Mouse (Mus musculus): Measurements from ENCODE around the gene Mlxip.

The Mlxip gene

DNA sequence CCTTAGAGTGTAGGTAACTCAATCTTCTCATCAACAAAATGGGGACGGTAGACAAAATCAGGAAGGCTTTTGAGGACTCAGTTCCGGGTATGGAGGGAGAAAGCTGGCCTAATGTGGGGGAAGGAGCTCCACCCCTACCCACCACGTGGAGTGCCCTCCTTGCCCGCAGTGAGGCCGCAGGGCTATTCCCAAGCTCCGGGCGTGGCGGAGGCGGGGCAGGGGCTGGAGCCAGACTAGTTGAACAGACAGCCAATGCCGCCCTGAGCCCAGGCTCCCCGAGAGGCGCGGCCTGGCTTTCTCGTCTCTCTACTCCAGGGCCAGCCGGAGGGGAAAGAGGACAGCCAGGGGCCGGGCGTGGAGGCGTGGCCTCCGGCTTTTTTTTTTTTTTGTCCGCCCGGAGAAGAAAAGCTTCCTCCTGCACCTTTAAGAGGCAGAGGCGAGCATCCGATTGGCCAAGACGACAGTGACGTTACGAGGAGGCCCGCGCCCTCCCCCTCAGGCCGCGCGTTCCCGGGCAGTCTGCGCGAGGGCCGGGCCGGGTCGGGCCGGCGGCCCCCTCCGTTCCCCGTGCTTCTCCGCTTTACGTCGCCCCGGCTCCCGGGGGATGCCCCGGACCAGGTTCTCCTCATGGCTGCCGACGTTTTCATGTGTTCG, at the start of gene Mlxip:
Gene Mlxip (plus strand): TSS at position 496 of the 654 bp plus-strand sequence.
- DNase-seq: peak; percentile 90 to 94

DNA sequence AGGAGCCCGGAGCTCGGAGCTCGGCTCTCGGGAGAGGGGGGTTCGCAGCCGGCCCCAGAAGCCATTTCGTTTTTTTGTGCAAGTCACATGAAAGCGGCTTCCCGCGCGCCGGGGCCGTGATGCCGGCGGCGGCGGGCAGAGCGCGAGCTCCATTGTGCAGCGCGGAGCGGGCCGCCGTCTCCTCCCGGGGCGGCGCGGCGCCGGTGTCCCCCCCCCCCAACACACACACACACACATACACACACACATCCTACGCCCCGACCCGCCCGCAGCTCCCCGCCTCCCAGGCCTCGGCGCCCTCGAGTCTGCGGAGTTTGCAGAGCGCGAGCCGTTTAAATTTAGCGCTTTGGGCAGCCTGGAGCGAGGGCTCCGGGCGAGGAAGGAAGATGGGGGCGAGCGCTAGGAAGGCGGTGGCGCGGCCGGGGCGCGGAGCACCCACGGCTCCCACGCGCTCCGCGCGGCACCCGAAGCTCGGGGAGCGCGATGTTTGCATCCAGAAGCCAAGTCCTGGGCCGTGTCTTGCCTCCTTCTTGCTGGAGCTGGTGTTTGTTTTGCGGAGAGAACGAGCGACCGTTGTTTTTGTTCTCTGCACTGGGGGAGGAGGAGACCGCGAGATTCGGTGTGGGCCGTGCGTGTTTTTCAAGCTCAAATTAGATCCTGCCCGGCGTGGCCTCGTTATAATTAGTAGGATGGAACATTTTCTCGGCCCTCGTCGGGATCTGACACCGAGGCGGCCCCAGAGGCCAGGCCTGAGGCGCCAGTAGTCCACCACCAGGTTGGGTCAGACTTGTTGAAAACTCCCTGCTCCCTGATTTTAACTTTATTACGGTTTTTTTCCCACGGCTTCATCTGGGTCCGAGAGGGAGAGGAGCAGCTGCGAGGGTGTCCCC, 49.4 kb upstream of the Mlxip start:
- DNase-seq: peak; percentile 48 to 72

DNA sequence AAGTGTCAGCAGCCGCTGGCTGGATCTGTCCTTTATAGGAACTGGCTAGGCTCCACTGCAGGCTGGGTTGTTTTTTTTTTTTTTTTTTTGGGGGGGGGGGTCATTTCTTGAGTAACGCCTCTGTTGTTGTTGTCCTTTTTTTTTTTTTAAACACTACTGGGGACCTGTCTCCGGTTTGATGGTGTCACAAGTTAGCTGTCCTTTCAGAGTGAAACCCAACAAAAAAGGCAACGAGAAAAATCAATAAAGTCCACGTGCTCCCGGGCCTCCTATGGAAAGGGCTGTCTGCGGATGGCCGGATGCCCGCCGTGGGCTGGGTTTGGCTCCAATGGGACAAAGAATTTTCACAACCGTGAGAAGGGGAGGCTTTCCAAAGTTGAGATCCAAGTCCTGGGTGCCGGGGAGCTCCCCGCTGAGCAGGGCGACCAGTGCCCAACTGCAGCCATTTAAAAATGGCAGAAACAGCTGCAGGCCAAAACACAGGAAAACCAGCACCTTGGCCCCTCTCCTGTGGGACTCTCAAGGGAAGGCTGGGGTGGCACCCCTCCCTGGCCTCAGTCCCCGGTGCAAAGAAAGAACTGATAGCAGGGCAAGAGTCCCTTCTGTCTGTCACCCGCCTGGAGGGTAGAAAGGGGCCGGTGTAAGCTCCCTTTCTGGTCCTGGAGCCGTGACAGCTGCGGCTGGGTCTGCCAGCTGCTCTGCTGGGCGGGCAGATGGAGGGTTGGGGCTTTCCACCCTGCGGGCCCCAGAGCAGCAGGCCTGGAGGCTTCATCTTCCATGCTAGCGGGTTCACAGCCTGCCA, 48.5 kb upstream of the Mlxip start:
- peak; percentile 46 to 56 for DNase-seq

DNA sequence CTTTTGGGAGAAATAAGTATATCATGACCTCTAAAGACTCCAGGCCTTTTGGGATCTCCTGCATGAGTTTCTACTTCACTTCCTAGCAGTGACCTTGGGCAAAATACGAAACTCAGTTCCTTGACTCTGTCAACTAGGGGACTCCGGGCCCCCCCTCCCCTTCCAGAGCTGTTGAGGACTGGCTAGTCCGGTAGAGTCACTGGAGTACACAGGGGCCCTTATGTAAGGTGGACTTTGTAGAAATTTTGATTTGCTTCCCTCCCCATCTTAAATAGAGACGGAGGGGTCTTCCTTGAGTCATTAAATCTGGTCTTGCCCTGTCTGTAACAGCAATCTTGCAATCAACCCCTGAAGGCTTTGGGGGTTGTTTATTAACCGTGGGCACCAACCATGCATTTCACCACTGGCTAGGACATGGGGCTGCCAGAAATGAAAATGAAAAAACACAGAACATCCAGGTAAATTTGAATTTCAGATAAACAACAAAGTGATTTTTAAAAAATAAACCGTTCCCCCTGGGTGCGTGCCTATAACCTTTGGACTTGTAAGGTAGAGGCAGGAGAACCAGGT, 47.8 kb upstream of the Mlxip start:
- no peak for DNase-seq

DNA sequence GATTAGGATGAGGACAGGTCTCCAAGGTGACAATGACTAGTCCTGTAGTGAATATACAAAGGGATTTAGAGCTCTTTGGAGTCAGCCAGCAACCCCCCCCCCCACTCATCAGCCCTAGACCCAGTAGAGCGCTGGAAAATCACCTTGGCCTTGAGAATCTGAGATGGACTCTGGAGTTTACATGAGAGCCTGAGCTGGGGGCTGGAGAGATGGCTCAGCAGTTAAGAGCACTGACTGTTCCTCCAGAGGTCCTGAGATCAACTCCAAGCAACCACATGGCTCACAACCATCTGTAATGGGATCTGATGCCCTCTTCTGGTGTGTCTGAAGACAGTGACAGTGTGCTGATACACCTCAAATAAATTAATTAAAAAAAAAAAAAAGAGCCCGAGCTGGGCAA, 46.6 kb upstream of the Mlxip start:
- DNase-seq: no peak

DNA sequence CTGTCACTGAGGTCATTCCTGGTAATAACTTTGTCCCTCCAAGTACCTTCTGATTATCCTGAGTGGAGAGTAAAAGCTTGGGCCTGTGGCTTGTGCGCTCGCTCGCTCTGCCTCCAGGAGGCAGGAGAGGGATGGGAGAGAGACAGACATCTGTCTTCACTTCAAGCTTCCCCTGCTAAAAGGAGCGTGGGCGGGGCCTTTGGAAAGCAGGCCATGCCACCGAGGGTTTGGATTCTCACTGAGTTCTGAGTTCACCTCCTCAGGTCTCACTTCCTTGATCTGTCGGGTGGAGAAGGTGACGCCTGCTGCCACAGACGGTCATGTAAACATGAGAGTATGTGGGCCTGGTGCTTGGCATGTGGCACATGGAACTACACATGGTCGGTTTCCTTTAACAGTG, 44.2 kb upstream of the Mlxip start:
- DNase-seq: peak; percentile 35 to 63

DNA sequence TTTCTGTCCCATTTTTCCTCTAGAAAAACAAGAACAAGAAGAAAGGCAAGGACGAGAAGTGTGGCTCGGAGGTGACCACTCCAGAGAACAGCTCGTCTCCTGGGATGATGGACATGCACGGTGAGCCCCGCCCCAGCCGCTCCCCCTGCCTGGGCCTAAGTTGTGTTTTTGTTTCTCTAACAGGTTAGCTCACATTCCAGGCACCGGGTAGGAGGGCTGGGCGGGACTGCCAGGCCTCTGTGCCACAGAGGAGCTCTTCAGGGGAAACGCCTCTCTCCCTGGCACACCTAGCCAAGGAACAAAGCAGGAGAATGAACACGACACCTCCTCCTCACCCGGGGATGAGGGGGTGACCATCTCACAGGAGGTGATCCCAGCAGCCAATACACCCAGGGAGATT, 38.7 kb upstream of the Mlxip start:
- no peak for DNase-seq

DNA sequence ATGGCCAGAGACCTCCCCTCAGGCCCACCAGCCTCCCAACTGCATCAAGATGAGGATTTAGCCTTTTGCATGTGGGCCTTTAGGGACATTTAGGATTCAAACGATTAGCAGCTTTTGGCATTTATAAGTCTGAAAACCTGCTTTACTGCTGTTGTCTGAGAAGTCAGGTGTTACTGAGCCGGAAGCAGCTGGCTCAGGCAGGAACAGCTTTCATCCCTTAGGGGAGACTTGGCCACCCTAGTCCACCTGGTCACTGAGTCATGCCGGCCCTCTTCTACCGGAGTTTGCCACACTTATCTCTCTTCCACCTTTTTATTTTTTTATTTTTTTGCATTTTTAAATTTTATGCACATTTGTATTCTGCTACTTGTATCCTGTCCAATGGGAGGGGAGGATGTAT, 37.3 kb upstream of the Mlxip start:
- DNase-seq: no peak

DNA sequence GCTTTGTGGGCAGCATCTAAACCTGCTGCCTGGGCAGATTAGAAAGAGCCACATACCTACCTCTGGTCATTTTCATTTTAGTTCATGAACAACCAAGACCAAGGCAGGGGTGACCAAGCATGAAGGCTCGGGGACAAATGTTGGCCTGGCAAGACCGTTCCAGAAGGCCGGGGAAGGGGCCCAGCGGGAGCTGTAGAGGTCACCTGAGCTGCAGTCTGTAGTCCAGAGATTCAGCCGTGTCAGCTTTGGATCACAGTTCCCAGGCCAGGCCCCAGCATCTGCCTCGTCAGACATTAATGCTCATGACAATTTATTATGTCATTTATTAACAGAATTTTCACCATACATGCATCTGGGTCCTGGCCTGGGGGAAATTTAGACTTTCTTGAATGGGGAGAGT, 35.2 kb upstream of the Mlxip start:
- DNase-seq: no peak

DNA sequence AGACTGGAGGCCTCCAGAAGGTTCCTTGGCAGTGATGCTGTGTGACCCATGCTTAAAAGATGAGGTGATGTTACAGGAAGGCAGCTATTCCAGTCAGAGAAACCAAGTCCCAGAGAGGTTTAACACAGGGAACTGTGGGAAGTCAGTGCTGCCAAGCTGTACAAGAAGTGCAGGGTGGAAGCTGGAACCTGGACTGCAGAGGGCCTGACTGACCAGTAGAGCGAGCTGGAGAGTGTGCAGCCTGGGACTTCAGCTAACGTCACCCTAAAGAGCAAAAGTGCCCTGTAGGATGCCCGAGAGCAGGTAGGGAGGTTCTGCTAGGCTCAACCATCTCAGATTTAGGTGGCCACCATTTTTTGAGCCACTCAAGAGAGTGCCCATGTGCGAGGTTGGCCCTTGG, 31.7 kb upstream of the Mlxip start:
- DNase-seq: no peak

DNA sequence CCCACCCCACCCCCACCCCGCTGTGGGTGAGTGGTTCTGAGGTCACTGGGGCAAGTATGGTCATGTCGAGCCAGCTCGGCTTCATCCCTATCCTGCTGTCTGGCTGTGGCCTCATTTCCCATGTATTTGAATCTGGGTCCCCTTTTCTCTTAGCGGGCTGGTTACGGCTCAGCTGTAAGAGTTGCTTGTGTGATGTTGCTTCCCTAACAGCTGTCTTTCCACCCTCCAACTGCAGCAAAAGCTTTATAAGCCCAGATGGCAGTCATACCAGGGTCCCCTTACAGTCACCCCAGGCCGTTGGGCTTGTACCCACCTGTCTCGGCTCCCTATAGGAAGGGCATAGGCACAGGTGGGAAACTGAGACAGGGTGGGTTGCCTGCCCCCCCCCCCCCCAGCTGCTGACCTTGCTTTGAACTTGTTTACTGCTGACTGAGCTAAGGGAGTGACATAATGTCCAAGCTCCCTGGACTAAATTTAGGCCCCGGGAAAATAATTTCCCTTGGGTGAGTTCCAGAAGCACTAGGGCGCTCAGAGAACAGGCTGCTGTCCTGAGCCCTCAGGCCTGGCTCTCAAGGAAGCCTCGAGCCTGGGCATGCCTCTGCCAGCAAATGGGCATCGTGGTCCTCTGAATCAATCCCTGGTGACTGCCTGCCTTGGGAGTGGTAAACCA, 30.2 kb upstream of the Mlxip start:
- DNase-seq: peak; percentile 66 to 84

DNA sequence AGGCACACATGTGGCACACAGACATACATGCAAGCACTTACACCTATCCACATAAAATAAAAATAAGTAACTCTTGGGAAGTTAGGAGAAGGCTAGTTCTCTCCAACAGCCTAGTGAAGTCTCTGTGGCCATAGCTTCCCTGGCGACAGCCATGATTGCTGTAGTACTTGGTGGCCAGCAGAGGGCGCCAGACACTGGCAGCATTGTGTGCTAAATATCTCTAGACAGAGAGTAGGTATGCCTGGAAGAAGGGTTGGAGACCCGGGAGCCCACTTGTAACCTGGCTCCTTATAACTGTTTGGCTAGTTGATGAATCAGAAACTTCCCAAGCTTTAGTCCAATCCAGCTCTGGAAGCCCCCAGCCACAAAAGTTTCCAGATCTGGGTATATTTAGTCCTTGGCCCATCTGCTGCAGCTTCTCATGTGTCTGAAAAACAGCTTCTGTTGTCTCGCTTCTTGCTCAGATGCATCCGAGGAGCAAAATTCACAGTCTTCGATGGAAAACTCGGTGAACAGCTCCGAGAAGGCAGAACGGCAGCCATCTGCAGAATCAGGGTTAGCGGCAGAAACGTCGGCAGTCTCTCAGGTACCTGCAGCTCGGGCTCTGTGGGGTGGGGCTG, 25.6 kb upstream of the Mlxip start:
- DNase-seq: peak; percentile 39 to 70

DNA sequence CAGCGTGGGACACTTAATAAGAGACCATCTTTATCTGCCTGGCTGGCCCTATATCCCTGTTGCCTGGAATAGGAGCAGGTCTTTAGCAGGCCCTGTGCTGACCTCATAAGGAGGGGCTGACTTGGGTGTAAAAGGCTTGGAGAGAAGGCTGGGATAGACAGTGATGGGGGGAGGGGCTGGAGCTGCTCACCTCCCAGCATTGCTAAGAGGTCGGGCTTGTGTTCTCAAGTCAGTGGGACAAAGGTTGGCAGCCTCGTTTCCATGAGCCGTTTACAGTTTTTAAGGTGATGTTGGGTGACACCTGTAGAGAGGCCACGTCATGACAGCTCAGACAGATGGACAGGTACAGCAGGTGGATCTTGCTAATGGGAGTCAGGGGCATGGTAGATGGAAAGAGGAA, 24.5 kb upstream of the Mlxip start:
- no peak for DNase-seq

DNA sequence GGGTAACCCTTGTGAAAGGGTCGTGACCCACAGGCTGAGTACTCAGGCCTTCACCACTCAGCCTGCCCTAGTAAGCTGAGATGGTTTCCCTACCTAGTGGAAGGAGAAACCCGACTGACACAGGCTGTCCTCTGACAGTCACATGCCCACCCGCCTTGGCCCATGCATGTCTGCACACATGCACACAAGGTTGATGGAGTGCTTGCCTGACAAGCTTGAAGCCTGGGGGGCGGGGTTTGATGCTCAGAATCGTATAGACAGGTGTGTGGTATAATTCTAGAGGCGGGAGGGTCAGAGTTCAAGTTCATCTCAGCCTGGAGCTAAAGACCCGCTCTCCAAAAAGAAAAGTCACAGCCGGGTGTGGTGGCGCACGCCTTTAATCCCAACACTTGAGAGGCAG, 19.3 kb upstream of the Mlxip start:
- no peak for DNase-seq

DNA sequence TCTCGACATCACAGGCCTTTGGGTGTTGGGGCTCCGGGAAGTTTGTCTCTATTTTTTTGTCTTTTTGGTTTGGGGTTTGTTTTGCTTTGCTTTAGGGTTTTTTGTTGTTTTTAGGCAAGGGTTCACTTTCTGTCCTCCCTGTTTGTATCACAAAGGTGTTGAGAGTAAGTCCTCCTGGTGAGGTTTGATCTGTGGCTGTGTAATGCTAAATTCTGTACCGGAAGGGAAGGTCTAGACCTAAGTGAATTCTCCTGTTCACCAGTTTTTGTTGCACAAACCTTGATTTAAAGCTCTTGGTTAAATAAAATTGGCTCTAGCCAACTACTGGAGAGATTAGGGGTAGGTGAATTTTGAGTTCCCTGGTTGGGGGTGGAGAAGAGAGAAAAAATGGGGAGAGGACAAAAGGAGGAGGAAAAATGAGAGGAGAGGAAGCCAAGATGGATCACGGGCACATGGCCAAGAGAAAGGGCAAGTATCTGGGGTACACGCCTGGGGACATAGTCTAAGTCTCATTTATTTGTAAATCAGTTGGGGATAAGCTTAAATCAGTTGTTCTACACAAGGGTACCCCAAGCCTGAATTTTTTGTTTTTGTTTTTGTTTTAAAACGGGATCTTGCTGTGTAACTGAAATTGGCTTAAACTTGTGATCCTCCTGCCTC, 18.7 kb upstream of the Mlxip start:
- no peak for DNase-seq

DNA sequence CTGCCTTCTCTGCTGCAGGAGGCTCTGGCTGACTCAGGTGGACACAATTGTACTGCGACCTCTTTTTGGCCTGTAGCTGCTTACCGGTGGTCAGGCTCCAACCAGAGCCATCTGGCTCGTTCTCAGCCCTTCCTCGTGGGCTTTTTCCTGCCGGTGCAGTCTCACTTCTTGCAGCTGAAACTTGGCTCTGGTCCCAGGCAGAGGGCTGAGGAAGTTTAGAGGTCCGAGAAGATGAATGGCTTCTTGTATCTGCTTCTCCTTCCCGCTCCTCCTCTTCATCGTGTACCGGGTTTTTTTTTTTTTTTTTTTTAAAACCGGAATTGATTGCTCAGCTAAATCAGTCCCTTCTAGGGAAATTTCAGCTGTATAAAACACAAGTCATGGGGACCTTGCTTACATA, 18.0 kb upstream of the Mlxip start:
- DNase-seq: peak; percentile 70 to 80

DNA sequence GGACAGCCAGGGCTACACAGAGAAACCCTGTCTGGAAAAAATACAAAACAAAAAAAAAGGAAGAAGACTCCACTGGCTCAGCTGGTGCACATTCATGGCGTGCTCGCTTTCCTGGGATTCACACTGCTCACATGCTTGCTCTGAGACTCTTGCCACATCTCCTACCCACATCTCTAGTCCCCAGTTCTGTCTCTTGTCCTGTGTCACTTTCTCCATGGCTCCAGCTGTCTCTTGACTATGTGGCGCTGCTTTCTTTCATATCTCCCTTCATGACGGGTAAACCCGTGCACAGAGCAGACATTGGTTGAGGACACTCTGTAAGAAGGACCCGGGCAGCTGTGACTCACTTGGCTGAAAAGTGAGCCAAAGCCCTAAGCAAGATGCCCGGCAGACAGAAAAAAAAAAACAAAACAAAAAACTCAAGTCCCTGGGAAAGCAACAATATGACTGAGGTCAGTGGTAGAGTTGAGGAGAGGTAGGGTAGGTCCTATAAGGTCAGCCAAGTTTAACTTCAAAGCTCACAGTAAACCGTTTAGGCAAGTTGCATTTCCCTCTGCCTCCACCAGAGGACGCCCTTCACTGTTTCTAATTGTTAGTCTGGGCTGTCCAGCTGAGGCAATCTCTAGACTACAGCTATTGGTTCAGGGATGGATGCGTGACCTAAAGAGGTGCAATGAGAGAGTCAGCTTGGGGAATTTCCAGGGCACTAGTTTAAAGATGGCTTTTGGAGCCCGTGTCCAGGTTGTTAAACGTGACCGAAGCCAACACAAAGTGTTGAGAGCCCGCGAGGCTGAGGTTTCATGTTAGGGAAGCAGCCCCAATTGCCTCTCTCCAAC, 17.3 kb upstream of the Mlxip start:
- DNase-seq: peak; percentile 80 to 89

DNA sequence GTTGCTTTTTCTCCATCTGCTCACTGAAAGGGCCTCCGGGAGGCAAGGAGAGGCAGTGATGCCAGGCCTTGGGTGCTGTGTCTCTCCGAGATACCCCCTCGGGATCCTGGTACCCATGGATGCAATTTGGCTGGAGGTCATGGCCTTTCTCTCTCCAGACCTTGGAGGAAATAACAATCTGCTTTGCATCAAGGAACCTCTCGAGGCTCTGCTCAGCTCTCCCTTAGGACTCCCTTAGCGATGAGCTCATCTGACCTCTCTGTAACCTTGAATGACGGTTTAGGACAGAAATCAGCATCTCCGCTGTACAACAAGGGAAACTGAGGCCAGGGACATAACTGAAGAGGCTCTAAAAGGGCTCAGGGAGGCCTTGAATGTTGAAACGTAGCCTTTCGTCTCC, 15.9 kb upstream of the Mlxip start:
- DNase-seq: no peak

DNA sequence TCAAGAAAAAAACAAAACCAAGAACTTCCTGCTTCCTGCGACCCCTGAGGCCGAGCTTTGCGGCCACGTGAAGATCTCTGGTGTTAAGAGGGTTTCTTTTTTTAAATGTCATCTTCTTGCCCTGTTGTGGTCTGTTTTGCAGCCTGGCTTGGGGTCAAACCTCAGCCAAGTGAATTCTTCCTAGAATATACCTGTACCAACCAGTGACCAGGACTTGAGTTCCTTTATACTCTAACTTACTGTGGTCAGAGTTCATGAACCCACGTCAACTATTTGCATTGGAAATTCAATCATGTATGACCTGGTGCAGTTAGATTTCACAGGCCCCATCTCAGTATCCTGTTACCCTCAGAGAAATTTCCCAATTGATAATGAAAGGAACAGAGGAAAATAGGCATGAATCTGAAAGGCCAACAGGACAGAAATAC, 15.1 kb upstream of the Mlxip start:
- DNase-seq: no peak

DNA sequence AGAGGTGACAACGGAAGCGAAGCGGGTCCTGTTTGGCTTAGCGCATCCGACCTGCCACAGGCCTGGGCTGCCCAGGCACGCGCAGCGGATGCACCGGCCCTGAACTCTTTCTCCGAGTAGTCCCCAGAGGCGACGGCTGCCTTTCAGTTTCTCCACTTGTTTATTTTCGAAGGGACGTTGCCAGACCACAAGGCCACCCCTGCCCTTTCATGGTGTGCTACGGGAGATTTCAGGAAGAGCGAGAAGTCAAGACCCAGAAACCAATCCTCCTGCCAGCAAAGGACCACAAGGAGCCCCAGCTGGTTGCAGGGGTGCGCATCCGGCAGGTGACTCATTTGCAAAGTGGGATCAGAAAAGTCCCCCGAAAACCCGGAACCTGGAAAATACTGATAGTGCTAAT, 12.6 kb upstream of the Mlxip start:
- no peak for DNase-seq

DNA sequence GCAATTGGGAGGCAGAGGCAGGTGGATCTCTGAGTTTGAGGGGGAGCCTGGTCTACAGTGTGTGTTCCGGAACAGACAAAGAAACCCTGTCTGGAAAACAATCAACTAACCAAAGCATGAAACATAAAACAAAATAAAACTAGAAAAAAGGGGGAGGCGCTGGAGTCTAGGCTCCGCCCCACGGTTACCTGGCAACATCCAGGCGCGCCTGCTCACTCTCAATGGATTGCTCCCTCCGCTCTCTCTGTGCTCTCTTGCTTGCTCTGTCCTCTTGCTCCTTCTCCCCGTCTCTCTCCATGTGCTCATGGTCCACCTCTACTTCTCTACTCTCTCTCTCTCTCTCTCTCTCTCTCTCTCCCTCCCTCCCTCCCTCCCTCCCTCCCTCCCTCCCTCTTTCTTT, 11.9 kb upstream of the Mlxip start:
- DNase-seq: no peak

Data from cerebellum, adult 18-20 months (tissue).